Mouse (Mus musculus) CD4-positive, CD25-positive, alpha-beta regulatory T cell, adult 2 months (primary cell): ENCODE measurements around the gene Flcn.

Experiments used
- DNase-seq: peaks from one replicate; pipeline ENCODE4 v3.0.0-alpha.2; 2012; ENCODE audit warnings: low read depth, low spot score

Gene Flcn

GRCm38 (mm10) chr11:59769738-59770137, 40.1 kb downstream of the Flcn start:
- no peak for DNase-seq

DNA sequence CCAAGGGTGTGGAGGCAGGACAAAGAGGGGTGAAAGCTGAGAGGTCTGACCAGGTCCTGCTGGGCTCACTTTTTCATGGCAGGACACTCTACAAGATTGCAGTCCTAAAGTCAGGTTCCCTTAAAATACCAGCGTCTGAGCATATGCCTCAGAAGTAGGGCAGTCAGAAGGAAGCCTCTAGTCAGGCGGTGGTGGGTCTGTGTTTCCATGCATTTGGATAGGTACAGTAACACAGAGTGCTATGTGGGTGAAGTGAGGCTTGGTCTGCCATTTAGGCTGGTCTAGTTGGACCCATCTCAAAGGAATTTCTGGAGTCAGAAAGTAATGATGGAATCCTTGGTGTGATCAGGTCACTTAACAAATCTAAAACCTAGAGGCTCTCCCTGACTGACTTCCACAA, 40.5 kb downstream of the Flcn start:
- no peak for DNase-seq

DNA sequence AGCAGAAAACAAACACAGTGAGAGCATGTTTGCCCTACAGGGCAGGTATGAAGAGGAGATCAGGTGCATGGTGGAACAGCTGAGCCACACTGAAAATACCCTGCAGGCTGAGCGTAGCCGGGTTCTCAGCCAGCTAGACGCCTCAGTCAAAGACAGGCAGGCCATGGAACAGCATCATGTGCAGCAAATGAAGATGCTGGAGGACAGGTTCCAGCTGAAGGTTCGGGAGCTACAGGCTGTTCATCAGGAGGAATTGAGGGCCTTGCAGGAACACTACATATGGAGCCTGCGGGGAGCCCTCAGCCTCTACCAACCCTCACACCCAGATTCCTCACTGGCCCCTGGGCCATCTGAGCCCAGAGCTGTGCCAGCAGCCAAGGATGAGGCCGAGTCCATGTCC, 49.0 kb downstream of the Flcn start:
- DNase-seq = no peak

DNA sequence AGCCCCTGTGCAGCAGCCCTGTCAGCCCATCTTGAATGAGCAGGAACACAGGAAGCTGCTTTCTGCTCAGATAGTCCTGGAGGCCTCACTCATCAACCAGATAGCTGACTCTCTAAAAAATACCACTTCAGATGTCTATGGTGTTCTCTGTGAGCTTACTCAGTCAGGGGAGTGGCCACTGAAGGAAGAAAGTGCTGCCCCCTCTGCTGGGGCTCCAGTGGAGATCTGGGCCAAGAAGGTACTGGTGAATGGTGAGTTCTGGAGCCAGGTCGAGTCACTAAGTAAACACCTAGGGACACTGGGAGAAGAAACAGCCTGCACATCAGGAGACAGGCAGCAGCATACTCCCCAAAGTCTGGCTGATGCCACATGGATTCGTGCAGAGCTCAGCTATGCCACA, 50.2 kb downstream of the Flcn start:
- DNase-seq = no peak

GRCm38 (mm10) chr11:59759178-59759577, 50.6 kb downstream of the Flcn start:
- DNase-seq = no peak

GRCm38 (mm10) chr11:59758191-59758985, 51.4 kb downstream of the Flcn start:
- DNase-seq = no peak

DNA sequence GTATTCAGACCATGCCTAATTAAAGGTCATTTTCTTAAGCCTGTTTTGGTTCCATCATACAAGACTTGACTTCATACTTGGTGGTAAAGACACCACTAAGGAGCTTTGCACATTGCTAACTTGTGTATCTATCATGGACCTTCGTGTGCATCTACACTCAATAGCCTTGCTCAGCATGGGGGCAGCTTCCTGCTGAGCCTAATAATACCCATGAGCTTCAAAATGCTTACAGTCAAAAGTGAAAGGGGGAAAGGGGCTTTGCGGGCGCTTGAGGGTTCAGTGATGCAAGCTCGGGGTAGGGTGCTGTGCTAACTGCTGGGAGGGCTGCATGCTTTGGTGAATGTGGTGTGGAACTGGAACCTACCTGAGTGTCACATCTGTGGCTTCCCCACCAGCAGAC, 53.5 kb downstream of the Flcn start:
- no peak for DNase-seq

- DNase-seq = no peak
These were observed 55.3 kb downstream of the Flcn start for GRCm38 (mm10) chr11:59754504-59754903.

DNA sequence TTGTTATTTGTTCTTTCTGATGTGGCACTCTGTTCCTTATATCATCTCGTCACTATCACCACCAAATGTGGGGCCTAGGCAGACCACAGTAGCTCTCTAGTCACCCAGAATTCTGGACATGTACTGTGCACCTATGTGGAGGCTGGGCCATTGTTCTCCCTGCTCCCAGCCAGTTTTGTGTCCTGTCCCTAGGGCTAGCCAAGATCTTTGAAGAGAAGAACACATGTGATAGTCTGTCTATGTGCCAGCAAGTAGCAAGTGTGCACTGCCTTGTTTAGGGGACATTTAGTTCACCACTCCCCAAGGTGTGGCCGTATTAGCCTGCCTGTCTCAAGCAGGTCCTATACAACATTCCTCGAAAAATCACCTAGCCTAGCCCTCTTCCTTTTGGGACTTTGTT, 60.8 kb downstream of the Flcn start:
- no peak for DNase-seq

- DNase-seq = peak; percentile 67
These were observed 63.2 kb downstream of the Flcn start for GRCm38 (mm10) chr11:59746614-59747013.

DNA sequence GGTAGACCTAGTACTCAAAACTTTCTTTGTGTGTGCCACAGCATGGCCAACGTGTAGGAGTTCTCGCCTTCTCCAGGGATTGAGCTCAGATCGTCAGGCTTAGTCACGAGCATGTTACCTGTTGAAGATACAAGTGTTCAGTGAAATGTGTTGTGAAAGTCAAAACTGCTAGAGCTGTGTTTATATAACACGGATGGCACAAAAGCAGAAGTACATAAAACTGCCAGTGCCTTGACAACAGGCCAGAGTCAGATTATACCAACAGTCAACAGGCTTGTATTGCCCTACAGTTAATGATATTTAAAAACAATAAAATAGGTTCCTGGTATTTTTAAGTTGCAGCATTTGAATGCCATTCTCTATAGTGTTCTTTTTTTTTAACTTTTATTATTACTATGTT, 64.0 kb downstream of the Flcn start:
- no peak for DNase-seq

- DNase-seq = no peak
These were observed 65.4 kb downstream of the Flcn start for GRCm38 (mm10) chr11:59744374-59744773.

- no peak for DNase-seq
These were observed 66.1 kb downstream of the Flcn start for GRCm38 (mm10) chr11:59743712-59744111.

- no peak for DNase-seq
These were observed 66.5 kb downstream of the Flcn start for GRCm38 (mm10) chr11:59743307-59743706.

DNA sequence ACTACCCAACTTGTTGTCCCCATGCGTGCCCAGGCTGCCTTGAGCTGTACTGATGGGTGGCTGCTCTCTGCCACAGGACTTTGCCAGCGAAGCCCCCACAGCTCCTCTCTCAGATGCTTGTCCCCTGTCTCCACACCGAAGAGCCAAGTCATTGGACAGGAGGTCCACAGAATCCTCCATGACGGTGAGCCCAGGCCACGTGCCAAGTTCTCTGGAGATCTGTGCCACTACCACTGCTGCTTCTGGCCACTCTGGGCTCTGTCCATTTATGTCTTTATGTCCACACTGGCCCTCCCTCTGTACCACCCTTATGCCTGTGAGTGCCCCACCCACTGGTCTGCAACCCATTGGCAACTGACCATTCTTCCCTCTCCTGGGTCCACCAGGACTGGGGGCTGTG, 67.9 kb downstream of the Flcn start:
- DNase-seq = no peak
